Mouse (Mus musculus) heart, postnatal 0 days (tissue): Measurements from ENCODE around the gene Capzb. TPM values are rescaled to one million over a fixed set of nuclear protein-coding genes. Genes with fewer than 3 reads are reported as not detected.

Experiments
- ATAC-seq: fragments of 200-750 bp; cut with Nextera tagmentation; 2 replicates; pipeline ENCODE4 v1.8.0; 2017; ENCODE audit warnings: low read depth, moderate number of reproducible peaks, moderate library complexity; ENCODE audit not compliant: insufficient read depth
- DNase-seq: peaks from one replicate; pipeline ENCODE4 v3.0.0-alpha.2; 2016; ENCODE audit warnings: low spot score
- H3K27ac ChIP-seq: fragments of 300-500 bp; sonication (generic); 2 replicates; pipeline ENCODE4 v1.5.1; 2014; ENCODE audit warnings: low read depth, mild to moderate bottlenecking
- H3K27me3 ChIP-seq: fragments of 300-500 bp; sonication (generic); 2 replicates; pipeline ENCODE4 v1.6.1; 2014; ENCODE audit warnings: low read length, mixed read lengths; ENCODE audit not compliant: control insufficient read depth, insufficient read depth
- H3K36me3 ChIP-seq: fragments of 300-500 bp; sonication (generic); replicated peaks from 2 replicates; pipeline ENCODE4 v1.6.1; 2014; ENCODE audit warnings: low read length, mixed read lengths; ENCODE audit not compliant: control insufficient read depth, insufficient read depth
- H3K4me1 ChIP-seq: fragments of 300-500 bp; sonication (generic); 2 replicates; pipeline ENCODE4 v1.6.1; 2014; ENCODE audit warnings: antibody characterized with exemption; ENCODE audit not compliant: control insufficient read depth, insufficient read depth
- H3K4me2 ChIP-seq: fragments of 300-500 bp; sonication (generic); 2 replicates; pipeline ENCODE4 v1.6.1; 2014; ENCODE audit warnings: low read depth, mild to moderate bottlenecking, low read length, moderate library complexity
- H3K4me3 ChIP-seq: fragments of 300-500 bp; sonication (generic); 2 replicates; pipeline ENCODE4 v1.5.1; 2014; ENCODE audit warnings: low read depth, low read length
- H3K9ac ChIP-seq: fragments of 300-500 bp; sonication (generic); replicated peaks from 2 replicates; pipeline ENCODE4 v1.6.1; 2014; ENCODE audit warnings: low read depth, low read length, mixed read lengths
- H3K9me3 ChIP-seq: fragments of 300-500 bp; sonication (generic); replicated peaks from 2 replicates; pipeline ENCODE4 v1.6.1; 2016; ENCODE audit warnings: low read length; ENCODE audit not compliant: control insufficient read depth
- CTCF ChIP-seq: IDR thresholded peaks from 2 replicates; pipeline ENCODE4 v1.5.1; 2016; ENCODE audit warnings: antibody characterized with exemption, control low read depth, low read depth
- EP300 ChIP-seq: IDR thresholded peaks from 2 replicates; pipeline ENCODE4 v1.6.1; 2016; ENCODE audit warnings: antibody characterized with exemption, low read depth
- WGBS: fragments of 180-500 bp; shearing (Covaris S2); extraction: QIAGEN DNeasy Blood & Tissue Kit; methylation state at CpG from one replicate; pipeline ENCODE4 v1.1.7; 2014; 5-methylcytosine and 5-hydroxymethylcytosine counted together
- polyA plus RNA-seq: library from polyadenylated mRNA; unstranded; fragments of >200 nt; fragmentation: Nextera tagmentation; extraction: Ambion mirVana; gene quantifications from 2 replicates; pipeline ENCODE4 v1.2.1, GENCODE M21; 2015
- total RNA-seq: library from RNA; depleted of rRNA; stranded (reverse); fragments of >200 nt; gene quantifications from 2 replicates; pipeline ENCODE4 v1.2.3, GENCODE M21; 2014; ENCODE audit warnings: low replicate concordance

Gene Capzb
- total and polyA plus RNA-seq, 2 experiments from 2014 or later = 131 to 363 TPM

- H3K27ac ChIP-seq = no peak overlapping the region
- no peak overlapping the region for H3K4me2 ChIP-seq
- DNase-seq (peak; percentile 19), ATAC-seq (no peak)
- H3K4me3 ChIP-seq = no peak overlapping the region
- WGBS = 71% methylated on average over 10 of the region's 10 CpGs
- no peak overlapping the region for H3K9ac ChIP-seq
- peaks cover 4% of the 10 kb centered on the region; the same call in 1 of the 2 replicates for H3K4me1 ChIP-seq
- TF ChIP-seq EP300 (no peak), CTCF (peak; percentile 60)
- peaks cover 67% of the 10 kb centered on the region for H3K36me3 ChIP-seq
- no peaks in the 10 kb centered on the region for H3K27me3 ChIP-seq
- H3K9me3 ChIP-seq = no peaks in the 10 kb centered on the region
These were observed 96.3 kb downstream of the Capzb start for GRCm38 (mm10) chr4:139289017-139289416.

GRCm38 (mm10) chr4:139291099-139291498 lies 98.4 kb downstream of the Capzb start:
- Histone ChIP-seq H3K27me3 (no peaks in the 10 kb centered on the region), H3K4me3 (no peak overlapping the region), H3K36me3 (peaks cover 55% of the 10 kb centered on the region), H3K9me3 (no peaks in the 10 kb centered on the region), H3K4me2 (no peak overlapping the region), H3K4me1 (peaks cover 1% of the 10 kb centered on the region; the same call in 1 of the 2 replicates), H3K27ac (no peak overlapping the region), H3K9ac (no peak overlapping the region)
- DNase-seq (no peak), ATAC-seq (no peak)
- no peak for TF ChIP-seq EP300
- TF ChIP-seq CTCF = no peak
- 82% methylated on average over 16 of the region's 16 CpGs for WGBS

- WGBS = 96% methylated on average over 5 of the region's 5 CpGs
- no peak for TF ChIP-seq EP300
- no peak for TF ChIP-seq CTCF
- DNase-seq (no peak), ATAC-seq (no peak)
- Histone ChIP-seq H3K9me3 (no peaks in the 10 kb centered on the region), H3K27me3 (no peaks in the 10 kb centered on the region), H3K4me2 (no peak overlapping the region), H3K4me1 (no peaks in the 10 kb centered on the region), H3K36me3 (peaks cover 51% of the 10 kb centered on the region), H3K4me3 (no peak overlapping the region), H3K27ac (no peak overlapping the region), H3K9ac (no peak overlapping the region)
These were observed 99.3 kb downstream of the Capzb start for GRCm38 (mm10) chr4:139292038-139292437.

- Histone ChIP-seq H3K4me2 (no peak overlapping the region), H3K27me3 (no peaks in the 10 kb centered on the region), H3K27ac (no peak overlapping the region), H3K4me1 (no peaks in the 10 kb centered on the region), H3K36me3 (peaks cover 27% of the 10 kb centered on the region), H3K4me3 (no peak overlapping the region), H3K9ac (no peak overlapping the region), H3K9me3 (no peaks in the 10 kb centered on the region)
- TF ChIP-seq EP300 = no peak
- TF ChIP-seq CTCF = peak; percentile 17
- DNase-seq = no peak
- WGBS = 86% methylated on average over 4 of the region's 4 CpGs
- 0 out of 2 replicates have a peak, but pooled peaks have one; percentile 25 for ATAC-seq
These were observed 104.9 kb downstream of the Capzb start for GRCm38 (mm10) chr4:139297566-139297965.

- WGBS = 73% methylated on average over 12 of the region's 12 CpGs
- ATAC-seq (no peak), DNase-seq (no peak)
- Histone ChIP-seq H3K4me3 (no peak overlapping the region), H3K27ac (no peak overlapping the region), H3K9ac (no peak overlapping the region), H3K9me3 (no peaks in the 10 kb centered on the region), H3K36me3 (peaks cover 26% of the 10 kb centered on the region), H3K27me3 (no peaks in the 10 kb centered on the region), H3K4me1 (no peaks in the 10 kb centered on the region), H3K4me2 (no peak overlapping the region)
- TF ChIP-seq EP300 = no peak
- no peak for TF ChIP-seq CTCF
These were observed 106.1 kb downstream of the Capzb start for GRCm38 (mm10) chr4:139298671-139299366.

- no peak overlapping the region for H3K4me2 ChIP-seq
- no peaks in the 10 kb centered on the region for H3K4me1 ChIP-seq
- no peaks in the 10 kb centered on the region for H3K27me3 ChIP-seq
- H3K36me3 ChIP-seq = peaks cover 40% of the 10 kb centered on the region
- no peaks in the 10 kb centered on the region for H3K9me3 ChIP-seq
- 88% methylated on average over 8 of the region's 8 CpGs for WGBS
- no peak overlapping the region for H3K4me3 ChIP-seq
- no peak overlapping the region for H3K9ac ChIP-seq
- no peak for ATAC-seq
- H3K27ac ChIP-seq = no peak overlapping the region
- TF ChIP-seq EP300 = no peak
- TF ChIP-seq CTCF = no peak
- DNase-seq = no peak
These were observed 109.1 kb downstream of the Capzb start for GRCm38 (mm10) chr4:139301780-139302179.
